Mouse (Mus musculus): ENCODE data around the gene Il4ra.

DNA sequence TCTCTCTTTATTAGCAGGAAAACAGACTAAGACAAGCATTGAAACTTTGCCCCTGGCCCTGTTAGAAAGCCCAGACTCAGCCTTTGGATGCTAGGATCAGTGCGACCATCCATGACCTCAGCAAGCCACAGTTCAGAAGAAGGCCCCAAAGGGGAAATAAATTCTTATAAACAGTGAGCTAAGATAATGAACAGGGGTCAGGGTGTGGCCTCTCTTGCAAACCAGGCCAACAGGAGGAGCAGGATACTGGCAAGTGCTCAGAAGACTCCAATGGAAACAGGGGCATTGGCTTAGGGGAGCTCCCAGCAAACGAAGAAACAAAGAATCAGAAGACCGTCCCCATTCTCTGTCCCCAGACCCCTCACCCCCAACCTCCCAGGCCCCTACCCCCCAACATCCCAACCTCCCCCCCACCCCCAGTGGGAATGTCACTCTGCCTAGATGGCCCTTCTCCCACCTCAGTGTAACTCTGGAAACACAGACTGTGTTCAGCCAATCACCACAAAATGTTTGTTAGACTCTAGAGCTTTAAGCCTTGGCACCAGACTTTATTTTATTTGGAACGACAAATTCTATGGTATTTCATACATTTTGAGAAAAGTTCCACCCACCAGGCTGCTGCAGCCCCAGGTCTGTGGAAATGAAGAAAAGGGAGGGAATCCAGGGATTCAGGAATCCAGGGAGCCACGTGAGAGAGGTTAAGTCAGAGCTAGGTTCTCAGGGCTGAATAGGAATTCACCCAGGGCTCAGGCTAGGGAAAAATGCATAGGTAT is 36.7 kb upstream of the Il4ra start:
- TF ChIP-seq CTCF (IDR thresholded peaks at IDR 0.05; ENCODE audit: control insufficient read depth, insufficient read depth, insufficient read length) = no peak
- TF ChIP-seq MAX (IDR thresholded peaks at IDR 0.05) = no peak
- TF ChIP-seq USF1 (IDR thresholded peaks at IDR 0.05; ENCODE audit: low read depth) = no peak
